Mouse (Mus musculus): Measurements from ENCODE around the gene Pcolce2.

GRCm38 (mm10) chr9:95736238-95736637 is 98.8 kb downstream of the Pcolce2 start:
- TF ChIP-seq POLR2A (IDR thresholded peaks at IDR 0.05; ENCODE audit: low read depth, low read length): no peak
- TF ChIP-seq CTCF (conservative IDR thresholded peaks at IDR 0.05; ENCODE audit: insufficient read depth, insufficient read length, low read depth, low read length): peak; percentile 21; the same call in 1 of the 2 replicates

Measured in kidney, adult 2 months (tissue).